Mouse (Mus musculus) kidney, postnatal 25 days (tissue): ENCODE data around the gene Mrpl53.

Source experiments
- DNase-seq, 2 experiments: peaks; one replicate each; pipeline ENCODE4 v3.0.0; 2021; ENCODE audit warnings: mixed read lengths in 2 of 2

Mrpl53 gene

DNA sequence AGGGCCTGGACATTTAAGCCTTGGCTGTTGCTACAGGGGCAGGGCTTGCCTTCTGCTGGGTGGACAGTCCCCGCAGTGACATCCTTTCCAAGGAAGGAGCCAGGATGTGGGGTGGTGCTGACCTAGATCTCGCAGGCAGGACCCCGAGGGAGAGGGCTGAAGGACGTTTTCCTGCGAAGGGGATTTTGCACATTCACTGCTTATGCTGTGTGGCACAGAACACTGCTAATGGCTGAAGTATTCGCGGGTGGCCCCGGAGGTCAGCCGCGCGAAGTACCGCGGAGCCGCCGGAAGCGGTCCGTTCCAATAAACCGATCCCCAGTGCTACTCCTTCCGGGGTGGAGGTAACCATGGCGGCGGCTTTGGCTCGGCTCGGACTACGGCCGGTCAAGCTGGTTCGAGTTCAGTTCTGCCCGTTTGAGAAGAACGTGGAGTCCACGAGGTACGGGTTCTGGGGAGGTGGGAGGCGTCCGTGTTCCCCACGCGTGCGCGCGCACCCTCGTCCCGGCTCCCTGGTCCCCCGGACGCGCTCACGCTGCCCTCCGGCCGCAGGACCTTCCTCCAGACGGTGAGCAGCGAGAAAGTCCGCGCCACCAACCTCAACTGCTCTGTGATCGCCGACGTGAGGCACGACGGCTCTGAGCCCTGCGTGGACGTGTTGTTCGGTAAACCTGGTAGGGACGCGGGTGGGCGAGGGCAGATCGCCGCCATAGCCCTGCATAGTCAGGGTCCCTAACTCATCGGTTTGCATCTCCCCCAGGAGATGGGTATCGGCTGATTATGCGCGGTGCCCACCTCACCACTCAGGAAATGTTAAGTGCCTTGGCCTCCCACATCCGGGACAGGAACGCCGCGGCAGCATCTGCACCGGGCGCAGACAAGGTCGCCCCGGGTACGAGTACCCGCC lies at the start of gene Mrpl53:
Mrpl53 (plus strand) TSS at position 279 of the 907 bp plus-strand sequence.
- peak; percentile 84 to 90 for DNase-seq

DNA sequence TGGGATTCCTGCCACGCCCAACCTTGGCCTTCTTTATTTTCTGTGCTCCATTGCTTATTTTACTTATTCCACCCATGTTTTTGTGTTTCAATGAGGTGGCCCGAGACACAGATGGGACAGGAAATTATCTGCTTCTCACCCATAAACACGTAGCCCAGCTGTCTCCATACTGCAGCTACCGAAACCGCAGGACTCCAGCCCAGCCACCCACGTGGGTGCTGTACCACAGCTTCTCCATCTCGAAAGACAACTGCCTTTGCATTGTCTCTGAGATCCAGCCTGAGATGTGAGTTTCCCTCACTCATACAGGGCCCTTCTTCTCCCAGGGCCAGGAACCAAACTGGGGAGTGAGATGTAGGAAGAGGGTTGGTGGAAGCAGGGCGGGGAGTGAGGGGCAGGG lies 42.8 kb upstream of the Mrpl53 start:
- peak in 1 of 2 experiments; percentile 15 for DNase-seq

DNA sequence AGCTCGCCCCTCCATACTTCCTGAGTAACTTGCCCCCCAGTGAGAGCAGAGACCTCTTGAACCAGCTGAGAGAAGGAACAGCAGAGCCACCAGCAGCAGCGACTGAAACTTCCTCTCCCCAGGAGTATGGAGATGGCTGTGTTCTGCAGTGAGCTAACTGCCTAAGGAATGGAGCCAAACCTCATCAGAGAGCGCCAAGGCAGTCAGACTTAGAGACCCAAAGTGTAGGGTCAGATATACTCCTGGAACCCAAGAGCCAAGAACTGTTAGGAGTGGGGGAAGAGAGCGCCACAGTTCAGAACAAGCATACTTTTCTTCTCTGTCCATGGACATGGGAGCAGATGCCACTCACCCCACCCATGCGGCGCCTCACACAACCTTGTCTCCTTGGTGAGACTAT lies 42.4 kb upstream of the Mrpl53 start:
- DNase-seq = no peak

DNA sequence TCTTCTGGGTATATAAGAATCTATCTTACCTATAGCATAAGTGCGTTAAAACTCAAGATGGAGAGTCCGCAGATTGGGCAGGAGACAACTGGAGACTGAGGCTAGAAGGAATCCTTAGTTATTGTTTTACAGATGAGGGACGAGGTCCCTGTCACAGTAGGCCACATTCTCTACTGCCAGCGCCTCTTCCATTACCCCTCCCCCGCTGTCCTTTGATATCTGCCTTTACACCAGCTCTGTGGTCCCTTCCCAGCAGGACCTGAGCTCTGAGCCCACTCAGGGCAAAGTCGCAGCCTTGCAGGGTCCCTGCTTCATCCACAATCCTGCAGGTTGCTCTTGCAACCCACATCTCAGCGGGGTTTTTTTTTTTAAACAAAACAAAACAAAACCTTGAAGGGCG lies 40.6 kb upstream of the Mrpl53 start:
- no peak for DNase-seq

DNA sequence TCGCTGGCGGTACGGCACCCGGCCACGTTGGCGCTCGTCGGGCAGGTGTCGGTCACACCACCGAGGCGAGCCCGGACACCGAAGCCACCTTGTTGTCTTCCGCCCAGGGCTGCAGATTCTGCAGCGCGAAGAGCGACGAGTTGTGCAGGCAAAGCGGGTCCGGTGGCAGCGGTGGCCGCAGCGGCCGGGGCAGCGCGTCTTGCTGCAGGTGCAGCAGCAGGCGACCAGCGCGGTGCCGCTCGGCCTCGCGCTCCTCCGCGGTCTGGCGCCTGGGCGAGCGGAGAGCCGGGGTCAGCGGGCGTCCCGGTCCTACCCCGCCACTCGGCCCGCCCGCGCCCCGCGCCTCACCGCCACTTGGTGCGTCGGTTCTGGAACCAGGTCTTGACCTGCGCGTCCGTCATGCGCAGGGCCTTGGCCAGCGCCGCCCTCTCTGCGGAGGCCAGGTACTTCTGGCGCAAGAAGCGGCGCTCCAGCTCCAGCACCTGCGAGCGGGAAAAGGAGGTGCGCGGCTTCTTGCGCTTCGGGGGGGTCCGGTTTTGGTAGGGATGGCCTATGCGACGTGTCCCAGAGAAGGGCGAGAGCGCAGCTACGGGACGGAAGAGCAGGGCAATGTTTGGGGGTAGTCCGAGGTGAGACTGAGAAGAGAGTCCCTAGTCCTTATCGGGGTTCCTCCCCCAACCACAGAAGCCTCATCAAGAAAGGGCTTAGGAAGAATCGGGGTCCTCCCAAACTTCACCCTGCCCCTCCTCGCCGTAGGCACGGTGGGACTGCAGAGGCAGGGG lies 39.9 kb upstream of the Mrpl53 start:
- peak in 1 of 2 experiments; percentile 61 for DNase-seq

DNA sequence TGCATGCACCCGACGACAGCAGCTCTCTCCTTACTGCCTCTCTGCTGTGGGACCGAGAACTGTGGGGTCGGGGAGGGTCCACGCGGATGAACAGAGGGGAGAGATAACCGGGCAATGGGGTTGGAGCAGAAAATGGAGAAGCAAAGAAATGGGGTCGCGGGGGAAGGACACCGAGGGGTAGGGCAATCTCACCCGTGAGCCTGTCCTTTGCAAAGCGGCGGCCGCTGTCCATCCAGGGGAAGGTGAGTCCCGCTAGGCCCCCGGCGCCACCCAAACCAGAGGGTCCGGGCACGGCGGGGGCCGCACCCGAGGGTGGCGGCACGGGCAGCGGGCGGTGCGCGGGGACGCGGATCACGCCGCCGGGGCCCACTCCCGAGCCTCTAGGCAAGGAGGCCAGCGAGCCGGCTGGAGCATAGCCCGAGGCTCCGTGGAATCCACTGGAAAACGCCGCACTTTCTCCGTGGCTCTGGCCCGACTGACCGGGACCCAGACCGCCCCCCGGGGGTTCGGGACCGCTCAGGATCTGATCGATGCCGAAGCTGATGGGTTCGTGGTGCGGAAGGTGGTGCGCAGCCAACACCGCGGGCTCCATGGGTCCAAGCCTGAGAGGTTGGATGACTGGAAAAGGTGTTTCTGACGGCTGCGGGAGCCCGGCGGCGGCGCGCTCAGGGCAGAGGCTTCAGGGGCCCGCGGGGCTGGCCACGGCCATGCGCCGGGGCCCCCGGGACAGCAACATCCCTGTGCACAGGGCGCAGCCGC lies 39.2 kb upstream of the Mrpl53 start:
- no peak for DNase-seq

DNA sequence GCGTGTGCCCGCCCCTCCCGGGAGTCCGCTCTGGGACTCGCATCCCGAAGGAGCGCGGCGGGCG lies 38.8 kb upstream of the Mrpl53 start, which contains the start of gene Tlx2:
Tlx2 (minus strand) TSS at position 47 of the 64 bp plus-strand sequence.
- DNase-seq = no peak

DNA sequence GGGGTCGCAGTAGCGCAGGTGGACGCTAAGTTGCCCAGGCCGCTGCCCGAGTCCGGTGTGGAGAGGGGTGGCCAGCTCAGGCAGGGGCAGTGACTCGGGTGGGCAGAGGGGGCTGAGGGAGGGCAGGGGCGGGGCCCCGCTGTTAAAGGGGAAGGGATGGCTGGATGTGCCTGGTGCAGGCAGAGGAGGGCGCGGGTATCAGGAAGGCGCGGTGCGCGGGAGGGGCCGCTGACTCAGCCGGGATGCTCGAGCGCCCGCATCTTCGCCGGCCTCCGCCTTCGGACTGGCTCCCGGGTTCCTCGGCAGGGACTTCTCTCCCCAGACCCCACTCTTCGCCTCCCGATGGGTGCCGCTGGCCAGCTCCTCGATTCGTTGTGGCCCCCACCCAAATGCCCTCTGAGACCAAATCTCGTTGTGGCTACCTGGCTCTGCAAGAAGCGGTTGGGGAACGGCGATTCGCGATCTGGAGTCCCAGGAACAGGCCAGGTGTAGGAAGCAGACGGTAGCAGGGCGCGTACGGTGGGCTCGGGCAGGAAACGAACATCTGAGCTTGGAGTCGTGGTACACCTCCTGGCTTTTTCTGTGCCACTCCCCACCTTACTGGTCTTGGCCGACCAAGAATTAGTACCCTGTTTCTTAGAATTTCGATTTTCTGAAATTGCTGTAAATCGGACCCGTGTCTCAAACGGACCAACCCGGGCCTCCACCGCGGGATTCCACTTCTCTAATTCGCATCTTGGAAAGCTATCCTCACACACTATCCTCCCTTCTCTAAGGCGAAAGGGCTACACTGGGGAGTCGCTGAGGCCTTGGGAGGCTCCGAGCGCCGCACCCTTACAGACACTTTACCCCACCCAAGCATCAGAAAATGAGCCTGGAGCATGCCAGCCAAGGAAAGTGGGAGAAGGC lies 38.3 kb upstream of the Mrpl53 start:
- no peak for DNase-seq

DNA sequence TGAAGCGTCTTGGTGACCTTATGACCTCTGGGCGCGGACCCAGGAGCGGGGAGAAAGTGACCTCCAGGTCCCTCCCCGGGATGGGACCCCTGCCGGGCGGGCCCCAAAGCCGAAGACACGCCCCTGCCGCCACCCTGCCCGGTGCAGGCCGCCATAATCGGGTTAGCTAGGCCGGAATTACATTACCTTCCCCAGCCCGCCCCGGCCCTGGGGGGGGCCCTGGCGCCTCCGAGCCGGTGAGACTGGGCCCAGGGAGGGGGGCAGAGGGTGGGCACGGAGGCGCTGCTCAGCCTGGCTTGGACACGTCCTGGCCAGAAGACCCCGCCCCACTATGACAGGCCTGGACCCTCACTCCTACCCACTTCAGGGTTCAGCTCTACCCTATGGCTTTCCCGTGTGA lies 37.6 kb upstream of the Mrpl53 start:
- DNase-seq = peak in 1 of 2 experiments; percentile 55

DNA sequence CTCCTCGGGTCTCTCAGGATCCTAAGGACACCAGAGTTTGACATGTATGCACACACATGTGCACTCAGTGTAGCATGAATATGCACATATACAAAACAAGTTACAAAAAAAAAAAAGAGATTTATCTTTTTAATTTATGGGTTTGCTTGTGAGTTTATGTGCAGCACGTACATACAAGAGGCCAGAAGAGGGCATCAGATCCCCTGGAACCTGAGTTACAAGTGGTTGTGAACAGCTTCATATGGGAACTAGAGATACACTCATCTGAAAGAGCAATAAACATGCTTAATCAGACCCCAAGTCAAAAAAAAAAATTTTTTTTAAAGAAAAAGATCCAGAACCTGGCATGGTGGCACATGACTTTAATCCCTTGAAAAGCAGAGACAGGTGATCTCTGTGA lies 33.9 kb upstream of the Mrpl53 start:
- DNase-seq = no peak

DNA sequence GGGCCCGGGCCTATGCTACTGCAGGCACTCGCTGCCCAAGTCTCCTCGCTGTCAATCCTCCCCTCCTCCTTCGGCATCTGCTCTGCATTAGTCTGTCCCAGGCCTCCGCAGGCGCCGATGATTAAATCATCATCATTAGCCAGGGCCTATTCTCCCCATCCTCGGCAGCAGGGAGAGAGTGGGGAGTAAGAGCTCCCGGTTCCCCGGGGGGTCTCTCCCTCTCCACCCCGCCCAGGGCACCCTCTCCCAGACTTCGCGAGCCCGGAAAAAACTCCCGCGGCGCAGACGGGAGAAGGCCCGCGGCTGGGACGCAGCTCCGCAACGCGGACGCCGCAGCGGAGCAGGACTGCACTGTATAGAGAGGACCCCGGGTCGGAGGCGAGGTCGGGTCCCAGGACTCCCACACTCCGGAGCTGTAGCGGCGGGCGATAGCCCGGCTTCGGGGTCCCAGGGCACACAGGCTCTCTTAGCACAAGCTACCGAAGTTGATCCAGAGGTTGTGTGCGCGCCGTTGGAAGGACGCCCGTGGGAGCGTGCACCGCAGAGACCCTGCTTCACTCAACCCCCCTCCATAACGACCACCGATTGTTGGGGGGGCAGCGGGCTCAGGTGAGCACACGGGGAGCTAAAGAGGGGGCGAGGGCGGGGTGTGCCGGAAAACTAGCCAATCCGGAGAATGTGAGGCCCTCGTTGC lies 31.1 kb upstream of the Mrpl53 start, which contains the start of gene Pcgf1:
Pcgf1 (plus strand) TSS at position 240 of the 694 bp plus-strand sequence.
- no peak for DNase-seq

DNA sequence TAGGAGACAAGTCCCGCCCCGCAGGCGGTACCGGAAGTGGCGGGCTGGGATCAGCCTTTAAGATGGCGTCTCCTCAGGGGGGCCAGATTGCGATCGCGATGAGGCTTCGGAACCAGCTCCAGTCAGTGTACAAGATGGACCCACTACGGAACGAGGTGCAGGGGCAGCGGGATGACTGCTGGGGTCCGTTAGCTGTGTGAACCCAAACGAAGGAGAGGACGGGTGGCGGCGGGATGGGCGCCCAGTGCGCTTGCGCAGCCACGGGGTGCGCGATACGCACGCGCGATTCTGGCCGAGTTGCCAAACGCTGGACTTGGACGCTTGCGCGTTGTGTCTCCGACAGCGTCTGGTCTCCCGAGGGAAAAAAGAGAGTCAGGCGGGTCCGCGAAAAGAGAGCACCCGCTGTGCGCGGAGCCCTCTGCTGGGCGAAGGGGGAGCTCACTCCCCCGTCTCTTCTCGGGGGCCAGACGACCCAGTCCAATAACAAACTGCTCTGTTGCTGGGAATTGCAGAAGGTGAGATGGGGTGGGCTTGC lies 30.4 kb upstream of the Mrpl53 start:
- DNase-seq = peak; percentile 99 to 100

DNA sequence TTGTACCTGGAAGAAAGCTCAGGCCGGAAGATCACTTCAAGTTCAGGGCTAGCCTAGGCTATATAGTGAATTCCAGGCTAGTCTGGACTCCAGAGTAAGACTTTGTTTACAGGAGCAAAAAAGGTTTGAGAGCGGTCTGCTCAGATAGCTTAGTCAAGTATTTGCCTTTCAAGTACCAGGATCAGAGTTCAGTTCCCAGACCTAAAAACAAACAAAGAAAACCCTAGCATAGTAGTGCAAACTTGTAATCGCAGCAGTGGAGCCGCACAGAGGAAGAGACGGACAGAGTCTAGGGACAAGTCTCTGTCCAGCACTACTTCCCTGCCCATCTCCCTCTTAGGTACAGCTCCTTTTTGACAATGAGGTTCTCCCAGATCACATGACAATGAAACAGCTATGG lies 28.6 kb upstream of the Mrpl53 start:
- no peak for DNase-seq

DNA sequence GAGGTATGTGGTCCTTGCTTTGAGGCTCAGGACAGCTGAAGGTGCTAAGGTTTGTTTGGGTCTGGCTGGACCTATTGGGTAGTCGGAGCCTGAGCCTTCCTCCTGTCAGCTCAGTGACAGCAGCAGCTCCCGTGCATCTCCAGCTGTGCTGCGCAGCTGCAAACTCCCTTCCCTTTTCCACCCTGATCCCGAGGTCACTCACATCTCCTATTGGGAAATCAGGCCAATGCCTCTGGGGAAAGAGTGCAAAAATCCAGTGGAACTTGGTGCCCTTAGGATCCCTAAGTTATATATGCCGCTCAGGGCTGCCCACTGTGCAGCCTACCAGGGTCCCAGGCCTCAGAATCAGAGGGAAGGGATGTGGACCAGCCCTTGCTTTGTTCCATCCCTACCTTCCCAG lies 25.3 kb upstream of the Mrpl53 start:
- DNase-seq = no peak

DNA sequence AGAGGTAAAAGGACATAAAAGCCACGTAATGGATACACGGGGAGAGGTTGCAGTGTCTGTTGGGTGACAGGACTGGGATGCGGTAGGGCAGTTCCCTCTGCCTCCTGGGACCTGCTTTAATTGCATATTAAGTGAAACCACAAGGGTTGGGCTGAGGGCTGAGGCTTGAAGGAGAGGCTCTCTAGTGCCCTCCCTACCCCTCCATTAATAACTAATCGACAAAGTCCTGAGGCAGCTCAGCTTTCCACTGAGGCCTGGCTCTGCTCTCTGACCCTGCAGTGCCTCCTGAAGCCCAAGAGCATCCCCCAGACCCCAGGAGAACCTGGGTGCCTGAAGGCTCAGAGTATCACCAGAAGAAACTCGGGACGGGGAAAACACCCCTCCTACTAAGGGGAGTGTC lies 24.4 kb upstream of the Mrpl53 start:
- DNase-seq = peak in 1 of 2 experiments; percentile 56

DNA sequence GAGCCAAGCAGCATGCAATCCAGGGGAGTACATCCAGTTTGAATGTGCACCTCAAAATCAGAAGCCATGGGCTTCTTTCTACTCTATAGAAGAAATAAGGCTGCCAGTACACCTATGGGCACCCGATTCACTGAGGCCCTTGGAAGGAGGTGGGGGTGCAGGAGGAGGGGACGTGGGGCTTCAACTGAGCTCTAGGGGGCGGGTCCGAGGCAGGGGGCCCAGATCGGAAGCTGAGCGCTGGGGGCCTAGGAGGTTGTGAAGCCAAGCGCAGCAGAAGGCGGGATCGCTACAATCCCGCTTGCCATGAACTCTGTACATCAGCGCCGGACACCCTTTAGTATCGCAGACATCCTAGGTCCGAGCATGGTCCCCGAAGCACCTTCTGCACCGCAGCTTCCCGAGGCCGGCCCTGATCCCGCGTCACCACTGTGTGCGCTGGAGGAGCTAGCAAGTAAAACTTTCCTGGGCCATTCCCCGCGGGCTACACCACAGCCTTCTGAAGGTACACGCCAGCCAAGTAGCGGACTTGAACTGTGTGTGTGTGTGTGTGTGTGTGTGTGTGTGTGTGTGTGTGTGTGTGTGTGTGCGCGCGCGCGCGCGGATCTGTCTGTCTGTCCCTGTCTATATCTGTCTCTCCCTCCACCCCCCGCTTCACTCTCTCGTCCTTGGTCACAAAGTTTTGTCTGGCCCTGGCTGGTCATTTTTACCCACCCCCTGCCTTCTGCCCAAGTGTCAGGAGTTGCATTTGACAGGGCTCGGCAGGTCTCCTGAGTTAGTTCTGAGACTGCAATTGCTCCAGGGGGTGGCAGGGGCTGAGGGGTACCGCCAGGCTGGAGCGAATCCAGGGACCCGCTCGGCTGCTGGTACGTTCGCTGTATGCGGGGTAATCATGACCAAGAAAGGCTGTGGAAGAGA lies 22.5 kb upstream of the Mrpl53 start, which contains the start of gene Lbx2:
Lbx2 (plus strand) TSS at position 247 of the 915 bp plus-strand sequence.
- DNase-seq = no peak

DNA sequence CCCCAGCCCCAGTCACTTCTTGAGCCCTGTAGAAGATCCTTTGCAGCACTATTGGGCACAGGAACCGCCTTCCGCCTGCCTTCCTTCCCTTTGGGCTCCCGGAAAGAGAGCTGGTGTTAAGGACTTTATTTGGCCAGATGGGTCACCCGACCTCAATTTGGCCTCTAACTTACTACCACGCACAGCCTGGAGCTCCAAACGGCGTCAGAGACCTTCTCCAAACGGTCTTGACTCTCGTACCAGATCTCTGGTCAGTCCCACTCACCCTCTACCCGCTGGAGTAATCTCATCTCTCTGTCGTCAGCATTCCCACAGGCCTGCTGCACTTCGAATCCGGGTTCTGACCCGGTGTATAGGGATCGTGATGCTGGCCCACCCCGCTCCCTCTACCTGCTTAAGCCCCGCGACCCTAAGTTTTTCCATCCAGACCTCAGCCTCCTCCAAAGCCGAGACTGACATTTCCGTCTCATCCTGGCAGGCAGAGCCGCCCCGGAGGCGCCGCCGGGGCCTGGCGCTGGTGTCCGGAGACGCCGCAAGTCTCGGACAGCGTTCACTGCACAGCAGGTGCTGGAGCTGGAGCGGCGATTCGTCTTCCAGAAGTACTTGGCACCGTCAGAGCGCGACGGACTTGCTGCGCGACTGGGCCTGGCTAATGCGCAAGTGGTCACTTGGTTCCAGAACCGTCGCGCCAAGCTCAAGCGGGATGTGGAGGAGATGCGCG lies 21.5 kb upstream of the Mrpl53 start:
- peak; percentile 51 to 69 for DNase-seq

DNA sequence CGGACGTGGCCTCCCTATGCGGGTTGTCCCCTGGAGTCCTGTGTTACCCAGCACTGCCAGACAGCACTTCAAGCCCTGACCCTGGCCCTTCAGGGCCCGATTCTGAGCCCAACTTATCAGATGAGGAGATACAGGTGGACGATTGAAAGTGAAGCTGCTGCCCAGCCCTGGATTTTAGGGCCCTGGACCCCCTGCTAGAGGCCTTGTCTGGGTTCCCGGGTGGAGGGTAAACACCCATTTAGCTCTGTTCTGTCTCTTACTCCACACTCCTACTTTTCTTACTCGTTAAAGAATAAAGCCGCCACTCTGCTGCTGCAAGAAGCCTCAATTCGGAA lies 20.9 kb upstream of the Mrpl53 start:
- no peak for DNase-seq

DNA sequence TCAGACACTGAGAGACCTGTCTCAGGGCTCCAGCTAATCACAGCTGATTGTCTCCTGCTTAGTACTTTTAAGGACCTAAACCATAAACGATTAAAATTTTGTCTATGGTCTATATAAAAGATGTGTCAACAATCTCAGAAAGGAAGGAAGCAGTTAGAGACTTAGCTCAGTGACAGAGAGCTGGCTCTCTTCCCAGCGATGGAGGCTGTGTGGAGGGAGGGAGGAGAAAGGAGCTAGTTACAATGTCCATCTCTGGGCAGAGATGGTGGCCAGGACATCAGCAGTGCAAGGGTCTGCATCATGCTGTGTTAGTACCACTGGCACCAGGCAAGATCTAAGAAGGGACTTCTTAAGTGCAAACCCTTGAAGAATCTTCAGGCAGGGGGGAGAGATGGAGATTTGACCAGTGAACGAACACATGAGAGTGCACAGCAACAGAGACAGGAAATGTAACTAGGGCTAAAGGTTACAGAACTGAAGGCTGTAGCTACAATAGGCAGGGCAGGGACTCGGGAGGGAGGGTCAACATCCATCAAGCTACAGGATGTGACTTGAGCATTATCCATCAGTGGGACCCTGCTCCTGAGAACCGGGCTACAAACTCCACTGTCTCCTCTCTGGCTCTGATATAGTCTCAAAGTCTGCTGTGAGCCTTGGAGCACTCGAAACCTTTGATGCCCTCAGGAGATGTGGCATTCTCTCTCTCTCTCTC lies 16.3 kb upstream of the Mrpl53 start:
- DNase-seq = peak; percentile 51 to 65
